Mouse (Mus musculus): ENCODE results near the gene Syt8. TPM values are rescaled to one million over a fixed set of nuclear protein-coding genes. Genes with fewer than 3 reads are reported as not detected.

Syt8 gene
- total and polyA plus RNA-seq, 3 experiments = not detected

DNA sequence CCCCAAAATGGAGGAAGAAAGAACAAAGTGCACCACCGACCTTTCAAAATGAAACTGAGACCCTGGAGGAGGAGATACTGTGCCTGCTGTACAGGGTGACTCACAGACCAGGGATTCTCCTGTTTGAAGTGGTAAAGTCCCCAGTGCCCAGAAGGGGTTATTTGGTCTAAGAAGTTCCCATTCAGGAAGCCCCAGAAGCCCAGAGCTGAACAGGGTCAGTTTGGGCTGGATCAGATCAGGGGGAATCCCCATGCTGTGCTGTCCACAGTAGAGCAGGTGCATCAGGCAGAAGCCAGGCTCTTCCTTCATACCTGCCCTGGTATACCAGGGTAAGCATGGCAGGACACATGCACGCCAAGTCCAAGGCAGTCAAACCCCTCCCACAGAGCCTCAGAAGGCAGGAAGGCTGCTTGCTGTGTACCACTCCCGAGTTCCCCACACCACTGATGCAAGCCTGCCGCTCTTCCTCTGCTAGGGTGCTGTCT is 28.0 kb downstream of the Syt8 start:
- intact Hi-C loops (cut with DNase I) = no loop called here
- no peak for TF ChIP-seq EP300 (IDR thresholded peaks at IDR 0.05; ENCODE audit: insufficient read depth, low read depth, low read length)
- TF ChIP-seq CTCF (IDR thresholded peaks at IDR 0.05) = no peak
- no peak for TF ChIP-seq POLR2A (IDR thresholded peaks at IDR 0.05; ENCODE audit: insufficient read depth, low read depth, low read length)
- no peak overlapping the region for H3K9ac ChIP-seq (ENCODE audit: low read depth, low read length)

DNA sequence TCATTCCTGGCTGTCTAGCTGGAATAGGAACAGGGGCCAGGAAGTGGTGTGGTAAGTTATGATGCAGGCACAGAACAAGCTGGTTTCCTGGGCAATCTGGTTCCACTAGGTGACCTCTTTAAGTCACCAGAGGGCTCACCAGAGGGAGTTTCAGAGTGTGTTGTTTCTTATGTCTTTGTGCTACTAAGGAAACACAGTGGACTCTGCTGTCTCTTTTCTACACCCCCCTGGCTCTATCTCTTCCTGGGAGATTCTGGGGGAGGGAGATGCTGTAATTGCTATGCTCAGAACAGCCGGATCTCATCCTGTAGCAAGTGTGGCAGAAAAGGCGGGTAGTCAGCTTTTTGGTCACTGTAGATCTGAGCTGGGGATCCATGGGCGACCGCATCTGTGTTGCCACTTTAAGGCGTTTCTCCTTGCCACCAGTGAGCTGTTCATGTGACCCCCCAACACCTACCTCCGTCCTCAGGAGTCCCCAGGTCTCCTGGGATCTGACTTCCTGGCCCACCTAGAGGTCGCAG is 35.6 kb downstream of the Syt8 start:
- H3K4me1 ChIP-seq (ENCODE audit: control insufficient read depth, insufficient read depth, low read length) = peaks cover 17% of the 10 kb centered on the region

More for the DNA sequence above, 28.0 kb downstream of the Syt8 start:
- Histone ChIP-seq H3K79me2 (replicated peaks; ENCODE audit: control insufficient read depth, insufficient read depth, low read length) (no peaks in the 10 kb centered on the region), H3K27me3 (ENCODE audit: control insufficient read depth, insufficient read depth, low read length) (no peaks in the 10 kb centered on the region), H3K4me1 (ENCODE audit: control insufficient read depth, insufficient read depth, low read length) (peaks cover 13% of the 10 kb centered on the region), H3K4me3 (no peak overlapping the region), H3K27ac (peak overlapping the region; percentile 43), H3K36me3 (ENCODE audit: control insufficient read depth, insufficient read depth, low read length) (peaks cover 6% of the 10 kb centered on the region)
- 72% methylated on average over 4 of the region's 4 CpGs for WGBS
- peak in 1 of 2 experiments; percentile 27 for DNase-seq

DNA sequence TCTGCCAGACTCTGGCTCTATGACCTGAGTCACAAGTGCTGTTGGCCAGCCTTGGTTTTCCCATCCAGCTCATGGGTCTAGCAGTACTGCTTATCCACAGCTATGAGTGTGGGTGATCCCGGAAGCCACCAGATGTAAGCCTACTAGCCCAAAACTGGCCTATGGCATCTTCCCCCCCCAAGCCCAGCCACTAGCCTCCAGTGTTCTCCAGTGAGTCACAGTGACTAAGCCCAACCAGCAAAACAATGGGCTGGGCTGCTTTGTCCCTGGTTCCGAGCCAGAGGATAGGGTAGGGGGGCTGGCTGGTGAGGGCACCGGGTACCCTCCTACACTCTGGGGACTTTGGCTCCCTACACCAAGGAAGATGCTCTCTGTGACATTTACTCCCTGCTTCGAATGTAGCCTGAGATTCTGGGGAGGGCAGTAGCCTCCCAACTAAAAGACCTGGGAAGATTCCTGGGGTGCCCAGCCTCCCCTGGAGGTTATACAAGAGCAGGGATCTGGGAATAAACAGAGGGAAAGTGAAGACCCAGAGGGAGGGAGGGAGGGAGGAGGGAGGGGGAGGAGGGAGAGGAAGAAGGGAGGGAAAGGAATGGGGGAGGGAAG is 36.3 kb downstream of the Syt8 start:
- WGBS = 11% methylated on average over 4 of the region's 4 CpGs
- TF ChIP-seq CTCF (IDR thresholded peaks at IDR 0.05) (no peak), EP300 (IDR thresholded peaks at IDR 0.05; ENCODE audit: insufficient read depth, low read depth, low read length) (peak; percentile 23; the same call in 1 of the 2 replicates), POLR2A (IDR thresholded peaks at IDR 0.05; ENCODE audit: insufficient read depth, low read depth, low read length) (peak; percentile 51; the same call in 1 of the 2 replicates)
- Histone ChIP-seq H3K79me2 (replicated peaks; ENCODE audit: control insufficient read depth, insufficient read depth, low read length) (no peaks in the 10 kb centered on the region), H3K9ac (ENCODE audit: low read depth, low read length) (no peak overlapping the region; the same call in 1 of the 2 replicates), H3K4me3 (no peak overlapping the region), H3K27me3 (ENCODE audit: control insufficient read depth, insufficient read depth, low read length) (no peaks in the 10 kb centered on the region), H3K27ac (peak overlapping the region; percentile 75), H3K4me1 (ENCODE audit: control insufficient read depth, insufficient read depth, low read length) (peaks cover 17% of the 10 kb centered on the region), H3K36me3 (ENCODE audit: control insufficient read depth, insufficient read depth, low read length) (no peaks in the 10 kb centered on the region)
- intact Hi-C loops (cut with DNase I) = no loop called here
- peak; percentile 71 to 77 for DNase-seq

More for the DNA sequence above, 35.6 kb downstream of the Syt8 start:
- WGBS = 51% methylated on average over 7 of the region's 7 CpGs
- no peaks in the 10 kb centered on the region for H3K36me3 ChIP-seq (ENCODE audit: control insufficient read depth, insufficient read depth, low read length)
- H3K27me3 ChIP-seq (ENCODE audit: control insufficient read depth, insufficient read depth, low read length) = no peaks in the 10 kb centered on the region
- no peaks in the 10 kb centered on the region for H3K79me2 ChIP-seq (replicated peaks; ENCODE audit: control insufficient read depth, insufficient read depth, low read length)
- H3K4me3 ChIP-seq = no peak overlapping the region
- no peak overlapping the region for H3K9ac ChIP-seq (ENCODE audit: low read depth, low read length)
- peak overlapping the region; percentile 75 for H3K27ac ChIP-seq
- intact Hi-C loops (cut with DNase I) = no loop called here
- TF ChIP-seq EP300 (IDR thresholded peaks at IDR 0.05; ENCODE audit: insufficient read depth, low read depth, low read length) = no peak
- TF ChIP-seq POLR2A (IDR thresholded peaks at IDR 0.05; ENCODE audit: insufficient read depth, low read depth, low read length) = no peak
- DNase-seq = peak; percentile 29 to 45

DNA sequence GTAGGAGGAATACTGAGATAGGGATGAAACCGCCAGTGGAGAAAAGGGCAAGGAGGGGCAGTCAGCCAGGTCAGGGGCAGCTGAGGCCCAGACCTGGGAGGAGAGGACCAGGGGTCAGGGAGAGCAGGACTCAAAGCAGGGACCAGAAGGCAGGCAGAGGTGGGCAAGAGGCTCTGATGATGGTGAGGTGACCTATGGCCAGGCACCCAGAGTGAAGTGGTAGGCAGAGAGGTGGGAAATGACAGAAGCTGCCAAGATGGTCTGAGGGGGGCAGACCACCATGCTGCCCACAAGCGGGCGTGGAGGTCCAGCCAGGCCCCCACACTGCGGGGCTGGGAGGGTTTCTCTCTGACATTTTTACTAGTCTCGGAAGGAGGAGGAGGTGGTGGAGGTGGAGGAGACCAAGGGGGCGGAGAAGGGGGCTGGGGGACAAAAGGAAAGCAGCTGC is 36.8 kb downstream of the Syt8 start:
- 56% methylated on average over 6 of the region's 6 CpGs for WGBS
- Histone ChIP-seq H3K4me3 (no peak overlapping the region), H3K27ac (peak overlapping the region; percentile 75)

DNA sequence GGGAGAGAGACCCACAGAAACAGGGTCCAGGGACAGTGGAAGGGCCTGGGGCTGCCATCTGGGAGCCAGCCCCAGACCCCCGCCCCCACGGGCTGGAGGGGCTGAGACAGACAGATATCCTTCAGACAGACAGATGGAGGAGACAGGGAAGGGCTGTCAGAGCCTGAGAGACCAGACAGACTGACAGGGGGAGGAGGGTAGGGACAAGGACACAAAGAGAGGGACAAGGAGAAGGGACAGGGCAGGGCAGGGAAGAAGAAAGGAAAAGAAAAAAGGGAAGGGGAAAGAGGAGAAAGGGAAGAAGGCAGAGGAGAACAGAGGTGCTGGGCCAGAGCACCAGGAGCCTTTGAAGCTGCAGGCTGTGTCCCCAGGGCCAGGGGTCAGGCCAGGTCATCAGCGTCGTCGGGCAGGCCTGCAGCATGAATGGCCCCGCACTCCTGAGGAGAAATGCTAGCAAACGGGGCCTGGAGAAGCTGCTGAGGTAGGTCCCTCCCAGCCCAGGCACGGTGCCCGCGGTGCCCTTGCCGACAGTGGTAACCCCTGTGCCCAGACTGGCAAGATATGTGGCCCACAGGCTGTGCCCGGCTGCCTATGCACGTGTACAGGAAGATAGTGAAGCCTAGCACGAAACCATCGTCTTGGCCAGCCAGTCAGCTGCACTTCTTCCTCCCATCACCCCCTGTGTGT is 37.4 kb downstream of the Syt8 start:
- 36% methylated on average over 15 of the region's 15 CpGs for WGBS
- Histone ChIP-seq H3K4me3 (no peak overlapping the region), H3K4me1 (ENCODE audit: control insufficient read depth, insufficient read depth, low read length) (peaks cover 23% of the 10 kb centered on the region), H3K27me3 (ENCODE audit: control insufficient read depth, insufficient read depth, low read length) (no peaks in the 10 kb centered on the region), H3K9ac (ENCODE audit: low read depth, low read length) (peak overlapping the region; percentile 21; the same call in 1 of the 2 replicates), H3K27ac (peak overlapping the region; percentile 75), H3K79me2 (replicated peaks; ENCODE audit: control insufficient read depth, insufficient read depth, low read length) (no peaks in the 10 kb centered on the region), H3K36me3 (ENCODE audit: control insufficient read depth, insufficient read depth, low read length) (no peaks in the 10 kb centered on the region)
- peak; percentile 70; the same call in 1 of the 2 replicates for TF ChIP-seq EP300 (IDR thresholded peaks at IDR 0.05; ENCODE audit: insufficient read depth, low read depth, low read length)
- no peak for TF ChIP-seq CTCF (IDR thresholded peaks at IDR 0.05)
- TF ChIP-seq POLR2A (IDR thresholded peaks at IDR 0.05; ENCODE audit: insufficient read depth, low read depth, low read length) = 0 out of 2 replicates have a peak, but pooled peaks have one; percentile 10
- intact Hi-C loops (cut with DNase I) = no loop called here
- DNase-seq = peak; percentile 66 to 77

More for the DNA sequence above, 36.8 kb downstream of the Syt8 start:
- Histone ChIP-seq H3K4me1 (ENCODE audit: control insufficient read depth, insufficient read depth, low read length) (peaks cover 21% of the 10 kb centered on the region), H3K79me2 (replicated peaks; ENCODE audit: control insufficient read depth, insufficient read depth, low read length) (no peaks in the 10 kb centered on the region), H3K9ac (ENCODE audit: low read depth, low read length) (peak overlapping the region; percentile 57), H3K36me3 (ENCODE audit: control insufficient read depth, insufficient read depth, low read length) (no peaks in the 10 kb centered on the region), H3K27me3 (ENCODE audit: control insufficient read depth, insufficient read depth, low read length) (no peaks in the 10 kb centered on the region)
- intact Hi-C loops (cut with DNase I) = no loop called here
- DNase-seq = peak; percentile 38 to 43
- no peak for TF ChIP-seq POLR2A (IDR thresholded peaks at IDR 0.05; ENCODE audit: insufficient read depth, low read depth, low read length)
- TF ChIP-seq CTCF (IDR thresholded peaks at IDR 0.05) = no peak
- TF ChIP-seq EP300 (IDR thresholded peaks at IDR 0.05; ENCODE audit: insufficient read depth, low read depth, low read length) = no peak
